Mouse (Mus musculus): ENCODE measurements around the gene B3gnt9. TPM values are rescaled to one million over a fixed set of nuclear protein-coding genes. Genes with fewer than 3 reads are reported as not detected.

B3gnt9 gene
- polyA plus RNA-seq, 2 experiments = 40.8 to 42.9 TPM

DNA sequence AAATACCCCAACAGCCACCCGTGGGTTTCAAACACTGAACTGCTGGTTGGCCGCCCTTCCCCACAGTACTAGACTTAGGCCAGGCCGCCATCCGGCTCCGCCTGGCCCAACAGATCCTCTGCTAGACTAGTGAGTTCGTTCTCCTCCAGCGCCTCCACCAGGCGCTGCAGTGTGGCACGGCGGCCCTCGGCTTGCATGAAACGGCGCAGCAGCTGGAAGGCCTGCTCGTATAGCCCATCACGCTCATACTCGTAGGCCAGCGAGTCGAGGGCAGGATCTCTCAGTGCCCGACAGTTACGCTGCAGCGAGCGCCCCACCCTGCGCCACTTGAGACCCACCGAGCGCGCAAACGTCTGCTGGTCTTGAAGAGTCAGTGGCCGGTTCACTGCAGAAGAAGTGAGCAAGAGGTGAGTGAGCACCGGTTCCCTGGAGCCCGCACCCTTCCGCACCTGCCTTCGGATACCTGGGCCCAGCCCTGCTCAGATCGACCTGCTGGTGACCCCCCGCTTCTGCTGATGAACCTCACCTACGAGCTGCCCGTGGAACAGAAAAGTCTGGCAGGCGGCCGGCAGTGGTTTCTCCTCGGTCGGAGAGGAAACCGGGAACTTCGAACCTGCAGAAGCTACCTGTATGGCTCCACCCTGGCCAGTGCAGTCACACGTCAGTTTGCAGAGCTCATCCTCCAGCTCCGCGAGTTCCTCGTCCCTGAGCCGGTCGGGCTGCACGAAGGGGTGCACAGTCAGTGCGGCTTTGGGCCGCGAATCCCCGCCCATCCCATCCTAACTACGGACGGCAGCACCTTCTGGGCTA is 4.2 kb upstream of the B3gnt9 start:
- H3K9ac ChIP-seq (ENCODE audit: low read depth, low read length, severe bottlenecking) = 0 out of 2 replicates have a peak overlapping the region, but pooled peaks have one; percentile 36
- DNase-seq (ENCODE audit: low spot score) (no peak), ATAC-seq (ENCODE audit: low FRiP score, low read depth) (no peak)

DNA sequence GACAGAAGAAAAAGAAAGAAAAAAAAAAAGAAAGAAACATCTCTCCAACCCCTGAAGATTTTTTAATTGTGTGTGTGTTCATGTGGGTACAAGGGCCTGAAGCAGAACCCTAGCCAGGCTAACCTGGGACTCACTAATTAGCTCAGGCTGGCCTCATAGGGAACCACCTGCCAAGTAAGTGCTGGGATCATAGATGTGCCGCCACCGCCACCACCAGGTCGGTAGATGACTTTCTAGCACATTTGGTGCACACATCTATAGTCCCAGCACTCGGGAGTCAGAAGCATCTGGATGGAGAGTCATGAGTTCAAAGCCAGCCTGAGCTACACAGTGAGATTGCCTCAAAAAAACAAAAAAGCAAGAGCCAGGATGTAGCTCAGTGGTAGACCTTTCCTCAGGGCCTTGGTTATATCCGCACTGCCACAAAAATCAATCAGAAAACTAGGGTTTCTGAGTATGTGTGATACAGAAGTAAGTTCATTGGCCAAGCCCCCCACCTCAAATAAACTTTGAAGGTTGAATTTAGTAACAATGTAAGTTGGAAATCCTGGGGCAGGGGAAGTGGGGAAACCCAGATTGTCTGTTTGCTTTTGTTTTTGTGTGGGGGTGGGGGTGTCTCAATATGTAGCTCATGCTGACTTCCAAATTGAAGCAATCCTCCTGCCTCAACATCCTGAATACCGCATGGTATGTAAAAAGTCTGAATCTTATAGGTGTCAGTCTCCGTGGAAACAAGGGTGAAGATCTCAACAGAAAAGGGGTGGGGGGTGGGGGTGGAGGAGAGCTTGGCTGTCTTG is 2.6 kb upstream of the B3gnt9 start:
- no peak for TF ChIP-seq POLR2A (IDR thresholded peaks at IDR 0.05; ENCODE audit: borderline replicate concordance, extremely low read depth, insufficient read depth, insufficient read length)
- H3K4me2 ChIP-seq (replicated peaks; ENCODE audit: low read depth, low read length, severe bottlenecking) = no peak overlapping the region
- peaks cover 13% of the 10 kb centered on the region for H3K36me3 ChIP-seq (ENCODE audit: control insufficient read depth, insufficient read depth, low read length)
- peaks cover 42% of the 10 kb centered on the region for H3K27me3 ChIP-seq (ENCODE audit: control insufficient read depth, insufficient read depth, low read length)
- WGBS = 72% methylated on average over 7 of the region's 7 CpGs
- H3K4me3 ChIP-seq (replicated peaks; ENCODE audit: low read length) = no peak overlapping the region
- H3K9me3 ChIP-seq (ENCODE audit: control insufficient read depth, low read length) = no peaks in the 10 kb centered on the region; the same call in 1 of the 2 replicates
- DNase-seq (ENCODE audit: low spot score) (no peak), ATAC-seq (ENCODE audit: low FRiP score, low read depth) (no peak)
- no peak overlapping the region for H3K27ac ChIP-seq (replicated peaks; ENCODE audit: low read depth, low read length)
- H3K9ac ChIP-seq (ENCODE audit: low read depth, low read length, severe bottlenecking) = no peak overlapping the region
- peaks cover 24% of the 10 kb centered on the region for H3K4me1 ChIP-seq (ENCODE audit: control insufficient read depth, insufficient read depth, low read length)

More for the DNA sequence above, 4.2 kb upstream of the B3gnt9 start:
- H3K36me3 ChIP-seq (ENCODE audit: control insufficient read depth, insufficient read depth, low read length) = no peaks in the 10 kb centered on the region
- H3K27me3 ChIP-seq (ENCODE audit: control insufficient read depth, insufficient read depth, low read length) = peaks cover 55% of the 10 kb centered on the region
- H3K9me3 ChIP-seq (ENCODE audit: control insufficient read depth, low read length) = no peaks in the 10 kb centered on the region; the same call in 1 of the 2 replicates
- H3K4me1 ChIP-seq (ENCODE audit: control insufficient read depth, insufficient read depth, low read length) = peaks cover 21% of the 10 kb centered on the region
- TF ChIP-seq POLR2A (IDR thresholded peaks at IDR 0.05; ENCODE audit: borderline replicate concordance, extremely low read depth, insufficient read depth, insufficient read length) = no peak
- H3K27ac ChIP-seq (replicated peaks; ENCODE audit: low read depth, low read length) = no peak overlapping the region
- WGBS = 3% methylated on average over 55 of the region's 55 CpGs
- H3K4me3 ChIP-seq (replicated peaks; ENCODE audit: low read length) = peak overlapping the region; percentile 38
- H3K4me2 ChIP-seq (replicated peaks; ENCODE audit: low read depth, low read length, severe bottlenecking) = peak overlapping the region; percentile 72

DNA sequence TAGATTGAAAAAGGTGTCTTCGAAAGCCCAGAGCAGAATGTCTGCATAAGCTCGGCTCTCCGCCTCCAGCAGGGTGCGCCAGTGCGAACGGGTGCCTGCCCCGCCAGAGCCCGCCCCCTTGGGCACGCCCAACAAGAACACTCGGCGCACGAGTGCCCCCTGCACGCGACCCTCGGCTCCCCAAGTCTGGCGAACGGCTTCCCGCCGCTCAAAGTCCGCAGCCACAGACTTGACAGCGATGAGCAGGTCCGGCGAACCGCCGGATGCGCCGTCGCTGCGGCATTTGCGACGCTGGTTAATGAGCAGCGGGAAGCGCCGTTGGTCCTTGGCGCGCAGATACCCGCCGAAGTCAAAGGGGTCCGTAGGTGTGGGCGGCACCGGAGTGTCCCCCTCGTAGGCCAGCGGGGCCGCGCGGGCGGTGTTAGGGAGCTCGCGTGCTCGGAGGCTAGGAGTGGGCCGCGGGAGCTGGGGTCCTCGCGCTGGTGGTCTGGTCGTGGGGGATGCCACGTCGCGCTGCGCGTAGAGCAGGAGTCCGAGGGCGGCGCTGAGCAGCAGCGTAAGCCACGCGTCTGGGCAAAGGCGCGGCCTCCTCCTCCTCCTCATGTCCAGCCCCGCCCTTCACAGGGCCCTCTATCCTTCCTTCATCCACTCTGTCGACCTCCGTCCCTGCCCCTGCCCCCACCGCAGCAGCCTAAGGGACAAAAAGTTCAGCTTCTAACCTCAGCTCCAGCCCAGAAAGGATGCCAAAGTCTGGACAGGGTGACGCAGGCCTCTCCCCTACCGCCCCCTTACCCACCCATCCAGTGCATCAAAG is 594 bp downstream of the B3gnt9 start:
- Histone ChIP-seq H3K9ac (ENCODE audit: low read depth, low read length, severe bottlenecking) (peak overlapping the region; percentile 83), H3K27me3 (ENCODE audit: control insufficient read depth, insufficient read depth, low read length) (peaks cover 23% of the 10 kb centered on the region), H3K4me1 (ENCODE audit: control insufficient read depth, insufficient read depth, low read length) (peaks cover 20% of the 10 kb centered on the region), H3K36me3 (ENCODE audit: control insufficient read depth, insufficient read depth, low read length) (peaks cover 43% of the 10 kb centered on the region), H3K4me2 (replicated peaks; ENCODE audit: low read depth, low read length, severe bottlenecking) (peak overlapping the region; percentile 83), H3K27ac (replicated peaks; ENCODE audit: low read depth, low read length) (peak overlapping the region; percentile 91), H3K9me3 (ENCODE audit: control insufficient read depth, low read length) (no peaks in the 10 kb centered on the region), H3K4me3 (replicated peaks; ENCODE audit: low read length) (peak overlapping the region; percentile 65)
- WGBS = under 1% methylated on average over 44 of the region's 74 CpGs
- DNase-seq (ENCODE audit: low spot score) (peak; percentile 90), ATAC-seq (ENCODE audit: low FRiP score, low read depth) (peak; percentile 88)
- 0 out of 2 replicates have a peak, but pooled peaks have one; percentile 29 for TF ChIP-seq POLR2A (IDR thresholded peaks at IDR 0.05; ENCODE audit: borderline replicate concordance, extremely low read depth, insufficient read depth, insufficient read length)

DNA sequence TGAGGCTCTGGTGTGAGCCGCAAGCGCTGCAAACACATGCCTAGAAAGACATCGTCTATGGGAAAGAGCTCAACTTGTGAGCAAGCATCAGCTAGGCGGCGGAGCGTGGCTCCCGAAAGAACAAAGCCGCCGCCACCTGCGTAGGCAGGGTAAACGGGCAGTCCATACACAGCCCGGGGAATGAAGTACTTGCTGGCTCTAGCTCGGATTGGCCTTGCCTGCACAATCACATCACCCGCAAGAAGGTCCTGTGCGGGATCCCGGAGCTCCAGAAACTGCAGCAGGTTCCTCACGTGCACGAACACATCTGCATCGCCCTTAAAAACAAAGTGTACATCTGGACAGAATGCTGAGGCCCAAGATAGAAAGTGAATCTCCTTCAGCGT is 1.2 kb downstream of the B3gnt9 start:
- peak overlapping the region; percentile 83 for H3K4me2 ChIP-seq (replicated peaks; ENCODE audit: low read depth, low read length, severe bottlenecking)
- no peak for ATAC-seq (ENCODE audit: low FRiP score, low read depth)
- peaks cover 14% of the 10 kb centered on the region for H3K4me1 ChIP-seq (ENCODE audit: control insufficient read depth, insufficient read depth, low read length)
- H3K27me3 ChIP-seq (ENCODE audit: control insufficient read depth, insufficient read depth, low read length) = peaks cover 17% of the 10 kb centered on the region
- WGBS = 33% methylated on average over 20 of the region's 20 CpGs
- H3K9me3 ChIP-seq (ENCODE audit: control insufficient read depth, low read length) = no peaks in the 10 kb centered on the region
- H3K9ac ChIP-seq (ENCODE audit: low read depth, low read length, severe bottlenecking) = peak overlapping the region; percentile 83; the same call in 1 of the 2 replicates
- peaks cover 49% of the 10 kb centered on the region for H3K36me3 ChIP-seq (ENCODE audit: control insufficient read depth, insufficient read depth, low read length)
- peak overlapping the region; percentile 65 for H3K4me3 ChIP-seq (replicated peaks; ENCODE audit: low read length)
- peak overlapping the region; percentile 91; the same call in 1 of the 2 replicates for H3K27ac ChIP-seq (replicated peaks; ENCODE audit: low read depth, low read length)
- DNase-seq (ENCODE audit: low spot score) = no peak
- no peak for TF ChIP-seq POLR2A (IDR thresholded peaks at IDR 0.05; ENCODE audit: borderline replicate concordance, extremely low read depth, insufficient read depth, insufficient read length)
